Mouse (Mus musculus): ENCODE data around the gene Tmem131. TPM values are rescaled to one million over a fixed set of nuclear protein-coding genes. Genes with fewer than 3 reads are reported as not detected.

Tmem131 gene
- total RNA-seq (2021) = 10 to 100 TPM; 57.2 to 59.7 TPM
- long read RNA-seq, experiment 1, full-length matches to known transcripts = 3 of 10 reads
- long read RNA-seq, experiment 1, partial matches to known transcripts = 4 of 10 reads
- long read RNA-seq, experiment 1, other reads (novel, unspliced or antisense) = 3 of 10 reads
- long read RNA-seq, experiment 2, full-length matches to known transcripts = 2 of 11 reads
- long read RNA-seq, experiment 2, partial matches to known transcripts = 4 of 11 reads
- long read RNA-seq, experiment 2, other reads (novel, unspliced or antisense) = 5 of 11 reads

DNA sequence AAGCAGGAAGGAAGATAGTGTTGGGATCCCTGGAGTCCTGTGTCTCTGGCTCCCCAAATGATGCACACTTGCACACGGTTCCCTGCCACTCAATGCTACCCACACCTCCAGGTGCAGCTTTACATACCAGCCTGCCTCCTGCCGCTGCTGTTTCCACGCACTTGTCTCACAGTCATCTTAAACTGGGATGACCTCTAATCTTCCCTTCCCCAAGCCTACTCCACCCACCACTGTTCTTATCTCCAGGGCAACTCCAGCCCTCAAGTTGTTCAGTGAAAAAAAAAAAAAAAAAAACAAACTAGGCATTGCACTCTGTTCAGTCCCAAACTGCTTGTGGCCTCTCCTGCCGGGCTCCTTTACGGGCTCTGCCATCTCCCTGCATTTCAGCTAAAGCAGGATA lies at the start of gene Tmem131:
TSS of gene Tmem131 (minus strand) at position 14 of the 400 bp plus-strand sequence.
- DNase-seq (ENCODE audit: low spot score in 2 of 2) = no peak

DNA sequence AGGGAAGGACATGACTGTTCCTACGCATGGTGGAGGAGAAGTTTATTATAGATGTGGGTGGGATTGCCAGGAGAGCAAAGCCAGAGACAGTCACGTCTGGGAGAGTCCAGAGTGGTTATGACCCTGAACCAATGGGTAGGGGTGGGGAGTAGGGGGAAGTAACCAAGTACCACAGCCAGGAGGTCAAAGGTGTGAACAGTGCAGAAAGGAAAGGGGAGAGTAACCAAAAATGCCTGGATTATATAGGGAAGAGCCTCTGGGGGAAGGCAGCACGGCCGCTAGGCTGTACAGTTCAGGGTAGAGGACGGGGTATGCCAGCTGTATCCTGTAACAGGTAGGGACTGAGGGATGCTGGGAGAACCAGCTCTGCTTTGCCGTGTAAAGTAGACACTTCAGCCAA lies 45.1 kb upstream of the Tmem131 start:
- no peak for DNase-seq (ENCODE audit: low spot score in 2 of 2)

DNA sequence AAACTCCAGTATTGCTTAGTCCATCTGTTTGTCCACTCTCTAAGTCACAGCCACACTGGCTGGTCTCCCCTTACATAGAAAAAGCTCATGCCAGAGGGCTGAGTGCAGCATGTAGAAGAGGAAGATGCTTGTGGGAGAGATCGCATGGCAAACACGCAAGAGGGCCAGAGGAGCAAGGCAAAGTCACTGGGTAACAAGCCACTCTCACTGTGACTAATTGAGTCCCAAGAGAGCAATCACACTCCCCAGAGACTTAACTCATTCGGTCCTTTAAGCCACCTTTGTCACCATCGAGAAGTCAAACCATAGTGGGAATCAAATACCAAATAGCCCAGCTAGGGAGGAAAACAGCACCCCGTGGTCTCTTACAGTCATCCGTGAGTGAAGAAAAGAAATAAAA lies 44.7 kb upstream of the Tmem131 start:
- no peak for DNase-seq (ENCODE audit: low spot score in 2 of 2)

- DNase-seq (ENCODE audit: low spot score in 2 of 2) = no peak
Observed at GRCm38 (mm10) chr1:36987172-36988148, 44.0 kb upstream of the Tmem131 start.

- DNase-seq (ENCODE audit: low spot score in 2 of 2) = no peak
Observed at GRCm38 (mm10) chr1:36986396-36987160, 43.1 kb upstream of the Tmem131 start.

- DNase-seq (ENCODE audit: low spot score in 2 of 2) = no peak
Observed at GRCm38 (mm10) chr1:36985896-36986295, 42.4 kb upstream of the Tmem131 start.

DNA sequence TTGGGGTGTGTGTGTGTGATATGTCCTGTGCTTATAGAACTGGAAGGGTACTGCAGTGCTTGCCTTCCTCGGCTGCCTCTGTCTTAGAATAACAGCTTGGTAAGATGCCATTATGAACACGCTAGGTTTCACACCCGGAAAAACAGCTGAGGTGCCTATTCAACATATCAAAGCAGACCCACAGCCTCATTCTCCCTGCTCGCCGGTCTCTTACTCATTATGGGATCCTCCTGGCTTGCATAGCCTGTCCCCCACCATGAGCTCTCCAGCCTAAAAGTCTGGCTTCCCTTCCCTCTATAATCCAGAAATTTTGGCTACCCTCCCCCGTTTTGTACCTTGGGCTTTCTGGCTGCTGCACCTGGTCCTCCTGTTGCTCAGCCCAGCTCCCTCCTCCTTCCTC lies 40.9 kb upstream of the Tmem131 start:
- no peak for DNase-seq (ENCODE audit: low spot score in 2 of 2)

DNA sequence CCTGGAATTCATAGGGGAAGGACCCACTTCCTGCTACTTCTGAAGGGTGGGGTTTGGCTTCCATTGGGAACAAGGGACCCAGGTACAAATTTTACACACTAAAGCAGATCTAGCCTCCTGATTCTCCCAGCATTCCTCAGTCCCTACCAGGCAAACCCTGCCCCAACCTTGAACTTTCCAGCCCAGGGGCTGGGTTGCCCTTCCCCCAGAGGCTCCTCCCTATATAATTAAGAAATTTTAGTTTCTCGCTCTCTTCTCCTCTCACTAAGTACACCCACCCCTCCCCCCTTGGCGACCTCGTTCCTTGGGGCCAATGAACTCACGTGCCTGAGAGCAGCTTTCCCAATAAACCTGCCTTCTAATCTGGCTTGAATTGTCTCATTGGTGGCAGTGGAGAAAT lies 40.3 kb upstream of the Tmem131 start:
- no peak for DNase-seq (ENCODE audit: low spot score in 2 of 2)

GRCm38 (mm10) chr1:36982191-36982961 lies 38.9 kb upstream of the Tmem131 start:
- DNase-seq (ENCODE audit: low spot score in 2 of 2) = no peak

DNA sequence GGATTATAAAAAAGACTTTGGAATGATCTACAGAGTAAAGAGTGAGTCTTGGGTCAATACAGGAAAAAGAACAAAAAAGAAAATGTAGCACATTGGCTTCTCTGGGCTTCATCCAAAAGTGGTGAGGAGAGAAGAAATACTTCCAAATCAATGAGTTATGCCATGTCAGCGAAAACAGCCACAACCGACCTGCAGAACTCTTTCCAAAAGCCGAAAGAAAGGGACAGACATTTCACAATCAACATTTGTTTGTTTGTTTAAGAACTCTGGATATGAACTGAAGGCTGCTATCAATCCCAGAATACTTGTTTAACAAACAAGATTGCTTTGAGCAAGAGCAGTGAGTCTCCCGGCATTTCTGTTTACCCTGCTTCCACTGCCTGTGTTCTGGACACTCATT lies 33.3 kb upstream of the Tmem131 start:
- DNase-seq (ENCODE audit: low spot score in 2 of 2) = no peak

DNA sequence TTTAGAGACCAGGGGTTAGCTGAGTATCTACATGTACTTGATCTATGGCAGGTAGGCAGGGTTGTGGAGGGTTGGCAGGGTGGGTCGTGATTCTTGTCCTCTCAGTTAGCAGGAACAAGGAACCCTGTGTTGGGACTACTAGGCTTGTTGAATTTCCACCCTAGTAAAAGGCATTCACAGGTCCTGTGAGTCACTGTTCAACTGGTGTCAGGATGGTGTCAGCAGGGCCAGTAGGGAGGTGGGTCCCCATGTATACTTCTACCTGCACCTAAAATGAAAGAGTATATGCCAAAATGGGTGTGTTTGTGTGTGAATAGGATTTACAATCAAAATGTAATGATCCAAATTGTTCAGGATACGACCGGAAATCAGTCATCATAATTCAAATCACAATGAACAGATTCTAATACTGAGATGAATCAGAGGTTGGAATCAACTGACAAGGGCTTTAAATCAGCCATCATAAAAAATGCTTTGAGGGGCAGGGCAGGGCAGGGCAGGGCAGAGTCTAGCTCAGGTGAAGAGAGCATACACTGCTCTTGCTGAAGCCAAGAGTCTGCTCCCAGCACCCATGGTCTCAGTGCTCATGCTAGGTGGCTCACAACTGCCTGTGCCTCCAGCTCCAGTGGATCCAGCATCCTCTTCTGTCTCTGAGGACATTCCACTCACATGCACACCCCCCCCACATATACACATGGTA lies 27.6 kb upstream of the Tmem131 start:
- DNase-seq (ENCODE audit: low spot score in 2 of 2) = no peak

DNA sequence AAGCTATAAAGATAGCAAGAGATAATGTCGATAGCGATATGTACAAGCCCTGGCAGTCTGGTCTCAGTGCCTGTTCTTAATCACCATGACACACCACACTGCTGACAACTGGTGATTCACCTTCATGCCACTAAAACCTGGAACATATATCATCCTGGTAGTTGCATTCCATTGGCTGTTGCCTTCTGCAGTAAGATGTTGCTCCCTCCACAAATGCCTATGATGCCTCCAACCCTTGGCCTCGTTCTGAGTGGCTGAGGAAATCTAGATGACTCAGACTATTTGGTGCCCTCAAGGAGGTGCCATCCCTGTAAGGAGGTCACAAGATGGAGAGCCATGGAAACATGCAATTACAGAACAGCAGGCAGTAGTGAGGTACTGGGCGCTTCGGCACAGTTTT lies 22.4 kb upstream of the Tmem131 start:
- DNase-seq (ENCODE audit: low spot score in 2 of 2) = no peak

DNA sequence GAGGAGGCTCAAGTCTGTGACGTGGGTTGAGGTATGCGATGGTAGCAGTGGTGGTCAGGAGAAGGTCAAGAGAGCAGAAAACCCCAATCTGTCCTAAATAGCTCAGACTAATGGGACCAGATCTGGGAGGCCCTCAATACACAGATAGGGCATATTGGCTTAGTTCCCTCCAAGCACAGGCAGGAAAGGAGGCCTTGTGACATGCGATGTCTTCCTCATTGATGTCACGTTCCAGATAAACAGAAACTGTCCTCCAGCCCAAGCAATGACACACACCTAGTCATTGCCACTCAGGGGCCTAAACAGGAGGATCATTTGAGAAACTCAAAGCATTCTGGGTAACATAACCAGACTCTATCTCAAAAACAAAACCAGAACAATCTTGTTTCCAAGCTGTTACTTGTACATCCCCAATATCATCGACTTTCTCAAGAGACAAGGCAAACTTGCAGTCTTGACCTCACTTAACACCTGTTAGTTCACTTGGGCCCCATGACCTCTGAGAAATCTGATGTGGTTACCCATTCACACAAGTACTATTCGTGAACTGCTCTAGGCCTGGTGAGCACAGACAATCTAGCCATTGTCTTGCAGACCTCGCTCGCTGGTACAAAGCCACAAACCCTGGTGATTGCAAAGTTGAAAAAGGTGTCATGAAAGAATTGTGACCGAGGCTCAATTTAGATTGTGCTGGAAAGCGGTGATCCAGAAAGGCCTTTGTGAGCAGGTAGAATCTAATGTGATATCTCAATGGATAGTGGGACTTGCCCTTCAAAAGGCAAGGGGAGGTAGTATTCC lies 19.1 kb upstream of the Tmem131 start:
- no peak for DNase-seq (ENCODE audit: low spot score in 2 of 2)

DNA sequence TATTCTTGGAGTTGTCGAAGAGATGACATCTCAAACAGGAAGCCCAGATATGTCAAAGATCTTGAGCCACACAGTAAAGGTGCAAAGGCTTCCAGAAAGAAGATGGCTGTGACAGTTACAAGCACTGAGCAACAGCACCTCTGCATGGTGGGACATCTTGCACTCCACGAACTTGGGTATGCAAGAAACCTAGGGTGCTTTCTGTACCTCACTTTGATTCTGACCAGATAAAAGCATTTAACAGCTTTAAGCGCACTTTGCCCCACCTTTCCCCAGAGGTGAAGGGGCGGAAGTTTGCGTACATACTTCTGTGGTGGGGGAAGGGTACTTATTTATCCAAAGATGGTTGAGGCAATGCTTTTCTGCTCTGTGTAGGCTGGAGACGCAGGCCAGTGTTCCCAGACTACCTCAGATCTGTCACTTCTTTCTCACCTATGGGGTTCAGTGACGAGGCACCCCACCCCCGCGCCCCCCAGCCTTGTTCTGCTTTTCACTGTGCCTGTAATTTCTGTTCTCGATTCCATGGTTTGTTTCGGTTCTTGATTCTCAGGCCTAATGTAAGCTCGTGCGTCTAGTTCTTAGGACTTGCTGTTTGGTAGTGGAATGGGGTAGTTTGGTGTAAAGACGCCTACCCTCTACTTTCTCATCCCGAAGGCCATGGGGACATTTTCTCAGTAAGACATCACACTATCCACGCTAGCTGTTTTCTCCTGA lies 17.2 kb upstream of the Tmem131 start:
- DNase-seq (ENCODE audit: low spot score in 2 of 2) = no peak

GRCm38 (mm10) chr1:36949591-36950184 lies 6.2 kb upstream of the Tmem131 start:
- no peak for DNase-seq (ENCODE audit: low spot score in 2 of 2)

DNA sequence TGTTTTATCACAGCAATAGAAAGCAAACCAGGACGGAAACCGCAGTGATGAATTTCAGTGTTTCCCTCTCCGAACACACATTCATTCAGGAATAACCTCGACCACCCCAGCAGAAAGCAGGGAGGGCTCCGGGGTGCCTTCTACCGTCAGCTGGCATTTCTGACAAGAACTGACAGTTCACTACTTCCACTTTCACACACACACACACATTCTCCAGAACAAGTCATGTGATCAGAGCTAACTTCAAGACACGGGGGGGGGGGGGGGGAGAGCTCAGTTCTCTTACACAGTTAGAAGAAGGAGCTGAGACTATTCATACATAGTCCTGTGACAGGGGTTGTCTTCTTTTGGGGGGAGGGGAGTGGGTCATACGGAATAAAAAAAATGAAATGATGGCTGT lies 4.0 kb upstream of the Tmem131 start:
- no peak for DNase-seq (ENCODE audit: low spot score in 2 of 2)

GRCm38 (mm10) chr1:36940381-36940762 lies 3.1 kb downstream of the Tmem131 start:
- no peak for DNase-seq (ENCODE audit: low spot score in 2 of 2)
